Mouse (Mus musculus): ENCODE measurements around the gene Ifit3.

GRCm38 (mm10) chr19:34550205-34550533 lies 33.2 kb upstream of the Ifit3 start:
- TF ChIP-seq POLR2A (IDR thresholded peaks at IDR 0.05; ENCODE audit: control insufficient read depth, extremely low read depth, insufficient read depth, low read length, poor library complexity) (no peak), CTCF (IDR thresholded peaks at IDR 0.05; ENCODE audit: borderline replicate concordance, control insufficient read depth, extremely low read depth, insufficient read depth, low read length, poor library complexity) (no peak)

Measured in thymus, adult 2 months (tissue).